Mouse (Mus musculus): ENCODE data around the gene Ccdc149. TPM values are rescaled to one million over a fixed set of nuclear protein-coding genes. Genes with fewer than 3 reads are reported as not detected.

The Ccdc149 gene
- polyA plus RNA-seq, 1 experiment from 2014 or later = 3.5 TPM

GRCm38 (mm10) chr5:52476292-52476701, 5.0 kb upstream of the Ccdc149 start:
- peak; percentile 87 for ATAC-seq (replicated peaks; ENCODE audit: low FRiP score, low read depth)
- Histone ChIP-seq H3K27me3 (ENCODE audit: insufficient read depth, low read length) (no peaks in the 10 kb centered on the region), H3K4me1 (replicated peaks; ENCODE audit: insufficient read depth, low read length) (peaks cover 10% of the 10 kb centered on the region; the same call in 1 of the 2 replicates), H3K4me3 (replicated peaks; ENCODE audit: low read depth, low read length) (peak overlapping the region; percentile 38), H3K9ac (ENCODE audit: low read depth, low read length) (peak overlapping the region; percentile 52), H3K27ac (peak overlapping the region; percentile 67), H3K4me2 (ENCODE audit: low read length) (peak overlapping the region; percentile 67), H3K9me3 (replicated peaks; ENCODE audit: low read length) (no peaks in the 10 kb centered on the region), H3K36me3 (ENCODE audit: insufficient read depth, low read length) (no peaks in the 10 kb centered on the region)
- peak; percentile 84 for DNase-seq (ENCODE audit: low spot score)
- WGBS = under 1% methylated on average over 23 of the region's 23 CpGs
- TF ChIP-seq CTCF (IDR thresholded peaks at IDR 0.05; ENCODE audit: low read depth) = no peak

DNA sequence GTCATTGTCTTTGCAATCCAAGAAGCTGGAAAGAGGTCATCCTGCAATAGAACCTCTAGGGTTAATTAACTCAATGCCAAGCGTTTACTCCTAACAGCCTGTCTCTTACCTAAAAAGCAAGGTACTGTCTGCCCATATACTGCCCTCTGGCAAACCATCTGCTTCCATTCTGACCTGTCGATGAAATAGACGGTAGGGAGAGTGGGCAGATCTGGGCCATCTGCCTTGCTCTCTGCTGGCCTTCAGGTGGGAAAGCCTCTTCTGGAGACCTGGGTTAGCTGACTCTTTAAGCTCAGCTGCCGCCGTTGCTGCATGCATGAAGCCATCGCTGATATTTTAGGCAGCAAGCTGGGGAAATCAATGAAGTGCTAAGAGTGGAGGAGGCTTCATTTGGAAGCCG, 2.7 kb upstream of the Ccdc149 start:
- DNase-seq (ENCODE audit: low spot score) (no peak), ATAC-seq (replicated peaks; ENCODE audit: low FRiP score, low read depth) (no peak)
- Histone ChIP-seq H3K4me3 (replicated peaks; ENCODE audit: low read depth, low read length) (no peak overlapping the region), H3K4me1 (replicated peaks; ENCODE audit: insufficient read depth, low read length) (peaks cover 10% of the 10 kb centered on the region; the same call in 1 of the 2 replicates), H3K27me3 (ENCODE audit: insufficient read depth, low read length) (no peaks in the 10 kb centered on the region), H3K27ac (no peak overlapping the region), H3K9me3 (replicated peaks; ENCODE audit: low read length) (no peaks in the 10 kb centered on the region), H3K4me2 (ENCODE audit: low read length) (no peak overlapping the region), H3K9ac (ENCODE audit: low read depth, low read length) (no peak overlapping the region), H3K36me3 (ENCODE audit: insufficient read depth, low read length) (no peaks in the 10 kb centered on the region)
- TF ChIP-seq CTCF (IDR thresholded peaks at IDR 0.05; ENCODE audit: low read depth) = no peak
- 76% methylated on average over 7 of the region's 7 CpGs for WGBS

DNA sequence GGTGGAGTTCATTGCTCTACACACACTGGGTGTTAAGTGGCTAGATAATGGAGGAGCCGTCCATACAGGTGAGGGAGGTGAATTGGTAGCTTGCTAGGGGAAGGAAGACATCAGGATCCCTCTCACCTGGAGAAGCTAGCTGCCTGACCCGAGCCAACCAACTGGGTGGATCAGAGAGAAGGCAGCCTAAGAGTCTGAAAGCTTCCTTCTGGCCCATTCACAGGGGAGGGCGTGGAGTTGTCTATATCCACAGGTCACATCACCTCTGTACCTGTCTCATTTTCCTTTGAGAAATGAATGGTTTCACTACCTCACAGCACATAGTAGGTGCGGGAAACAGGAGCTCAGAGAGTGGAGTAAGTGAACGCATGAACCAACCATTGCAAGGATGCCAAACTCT, 770 bp downstream of the Ccdc149 start:
- H3K9me3 ChIP-seq (replicated peaks; ENCODE audit: low read length) = no peaks in the 10 kb centered on the region
- TF ChIP-seq CTCF (IDR thresholded peaks at IDR 0.05; ENCODE audit: low read depth) = no peak
- 47% methylated on average over 5 of the region's 5 CpGs for WGBS
- 0 out of 2 replicates have a peak, but pooled peaks have one; percentile 2 for ATAC-seq (replicated peaks; ENCODE audit: low FRiP score, low read depth)
- H3K36me3 ChIP-seq (ENCODE audit: insufficient read depth, low read length) = no peaks in the 10 kb centered on the region
- H3K27ac ChIP-seq = no peak overlapping the region
- DNase-seq (ENCODE audit: low spot score) = no peak
- peak overlapping the region; percentile 93 for H3K4me2 ChIP-seq (ENCODE audit: low read length)
- no peaks in the 10 kb centered on the region; the same call in 1 of the 2 replicates for H3K4me1 ChIP-seq (replicated peaks; ENCODE audit: insufficient read depth, low read length)
- H3K27me3 ChIP-seq (ENCODE audit: insufficient read depth, low read length) = no peaks in the 10 kb centered on the region
- peak overlapping the region; percentile 58 for H3K4me3 ChIP-seq (replicated peaks; ENCODE audit: low read depth, low read length)
- no peak overlapping the region; the same call in 1 of the 2 replicates for H3K9ac ChIP-seq (ENCODE audit: low read depth, low read length)

GRCm38 (mm10) chr5:52467841-52468240, 3.5 kb downstream of the Ccdc149 start:
- H3K27ac ChIP-seq = no peak overlapping the region
- no peak overlapping the region for H3K4me3 ChIP-seq (replicated peaks; ENCODE audit: low read depth, low read length)
- WGBS = 92% methylated on average over 3 of the region's 3 CpGs
- H3K9me3 ChIP-seq (replicated peaks; ENCODE audit: low read length) = peaks cover 4% of the 10 kb centered on the region
- no peak for ATAC-seq (replicated peaks; ENCODE audit: low FRiP score, low read depth)
- no peak for DNase-seq (ENCODE audit: low spot score)
- no peaks in the 10 kb centered on the region; the same call in 1 of the 2 replicates for H3K4me1 ChIP-seq (replicated peaks; ENCODE audit: insufficient read depth, low read length)
- TF ChIP-seq CTCF (IDR thresholded peaks at IDR 0.05; ENCODE audit: low read depth) = no peak
- no peaks in the 10 kb centered on the region for H3K36me3 ChIP-seq (ENCODE audit: insufficient read depth, low read length)
- no peak overlapping the region for H3K4me2 ChIP-seq (ENCODE audit: low read length)
- no peak overlapping the region for H3K9ac ChIP-seq (ENCODE audit: low read depth, low read length)
- no peaks in the 10 kb centered on the region for H3K27me3 ChIP-seq (ENCODE audit: insufficient read depth, low read length)

- Histone ChIP-seq H3K27ac (no peak overlapping the region), H3K9me3 (replicated peaks; ENCODE audit: low read length) (peaks cover 4% of the 10 kb centered on the region), H3K4me1 (replicated peaks; ENCODE audit: insufficient read depth, low read length) (no peaks in the 10 kb centered on the region), H3K36me3 (ENCODE audit: insufficient read depth, low read length) (no peaks in the 10 kb centered on the region), H3K4me3 (replicated peaks; ENCODE audit: low read depth, low read length) (no peak overlapping the region), H3K27me3 (ENCODE audit: insufficient read depth, low read length) (no peaks in the 10 kb centered on the region), H3K9ac (ENCODE audit: low read depth, low read length) (no peak overlapping the region), H3K4me2 (ENCODE audit: low read length) (no peak overlapping the region)
- 81% methylated on average over 2 of the region's 2 CpGs for WGBS
- no peak for ATAC-seq (replicated peaks; ENCODE audit: low FRiP score, low read depth)
- no peak for DNase-seq (ENCODE audit: low spot score)
- no peak for TF ChIP-seq CTCF (IDR thresholded peaks at IDR 0.05; ENCODE audit: low read depth)
Observed at GRCm38 (mm10) chr5:52462447-52462846, 8.9 kb downstream of the Ccdc149 start.

GRCm38 (mm10) chr5:52461434-52462124, 9.7 kb downstream of the Ccdc149 start:
- peaks cover 4% of the 10 kb centered on the region for H3K9me3 ChIP-seq (replicated peaks; ENCODE audit: low read length)
- no peak for TF ChIP-seq CTCF (IDR thresholded peaks at IDR 0.05; ENCODE audit: low read depth)
- no peak overlapping the region for H3K4me3 ChIP-seq (replicated peaks; ENCODE audit: low read depth, low read length)
- no peaks in the 10 kb centered on the region for H3K4me1 ChIP-seq (replicated peaks; ENCODE audit: insufficient read depth, low read length)
- no peak for ATAC-seq (replicated peaks; ENCODE audit: low FRiP score, low read depth)
- no peak for DNase-seq (ENCODE audit: low spot score)
- H3K9ac ChIP-seq (ENCODE audit: low read depth, low read length) = no peak overlapping the region
- no peaks in the 10 kb centered on the region for H3K27me3 ChIP-seq (ENCODE audit: insufficient read depth, low read length)
- H3K27ac ChIP-seq = no peak overlapping the region
- H3K4me2 ChIP-seq (ENCODE audit: low read length) = no peak overlapping the region
- 74% methylated on average over 6 of the region's 6 CpGs for WGBS
- no peaks in the 10 kb centered on the region for H3K36me3 ChIP-seq (ENCODE audit: insufficient read depth, low read length)

Data from kidney, postnatal 0 days (tissue).